Mouse (Mus musculus) NIH3T3 (cell line): ENCODE data around the gene Coro7.
A peak's percentile ranks its signal among the peaks of the same experiment; 100 is the strongest.

Experiments used
- DNase-seq: peaks from one replicate; pipeline ENCODE4 v3.0.0-alpha.2; 2012; ENCODE audit warnings: low read depth

The Coro7 gene

DNA sequence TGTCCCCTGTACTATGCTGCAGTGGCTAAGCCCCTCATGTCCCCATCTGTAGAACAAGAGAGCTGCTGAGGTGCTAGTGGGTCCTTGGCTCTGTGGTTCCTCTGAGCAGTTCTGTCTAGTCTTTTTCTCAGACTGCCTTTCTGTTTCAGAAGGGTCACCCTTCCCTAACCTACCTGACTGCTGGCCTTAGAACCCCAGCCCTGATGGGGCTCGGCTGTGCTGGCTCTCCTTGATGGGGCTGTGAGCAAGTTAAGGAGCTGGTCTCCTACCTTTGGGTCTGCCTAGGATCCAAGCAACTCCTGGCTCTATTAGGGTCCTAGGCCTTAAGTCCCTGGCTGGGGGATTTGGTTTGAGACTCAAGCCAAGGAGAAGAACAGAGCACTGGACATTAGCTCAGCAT lies 64.3 kb downstream of the Coro7 start:
- DNase-seq, result no peak

DNA sequence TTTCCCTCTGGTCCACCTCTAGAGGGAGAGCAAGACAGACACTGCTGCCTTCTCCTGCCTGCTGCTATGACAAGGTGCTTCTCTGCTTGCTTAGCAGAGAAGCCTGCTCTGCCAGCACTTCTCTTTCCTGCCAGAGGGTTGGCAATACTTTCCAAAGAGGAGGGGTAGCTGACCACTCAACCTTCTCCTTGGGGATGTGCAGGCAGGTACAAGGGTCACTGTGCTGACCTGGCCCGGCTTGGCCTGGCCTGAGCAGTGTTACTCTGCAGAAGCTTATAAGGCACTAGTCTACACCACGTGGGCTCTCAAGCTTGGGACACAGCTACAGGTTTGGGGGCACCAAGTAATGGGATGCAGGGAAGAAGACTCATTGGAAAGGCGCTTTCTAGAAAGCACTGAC lies 64.9 kb downstream of the Coro7 start:
- DNase-seq, result no peak

DNA sequence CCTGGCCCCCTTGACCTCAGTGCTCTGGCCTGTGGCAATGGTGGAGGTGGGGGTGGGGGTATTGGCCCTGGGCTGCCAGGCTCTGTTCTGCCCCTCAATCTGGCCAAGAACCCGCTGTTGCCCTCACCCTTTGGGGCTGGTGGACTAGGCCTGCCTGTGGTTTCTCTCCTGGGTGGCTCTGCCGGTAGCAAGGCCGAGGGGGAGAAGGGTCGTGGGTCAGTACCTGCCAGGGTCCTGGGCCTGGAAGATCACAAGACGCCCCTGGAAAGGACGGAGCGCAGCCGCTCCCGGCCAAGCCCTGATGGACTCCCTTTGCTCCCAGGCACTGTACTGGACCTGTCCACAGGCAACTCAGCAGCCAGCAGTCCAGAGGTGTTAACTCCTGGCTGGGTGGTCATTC lies 65.8 kb downstream of the Coro7 start:
- DNase-seq, result no peak

DNA sequence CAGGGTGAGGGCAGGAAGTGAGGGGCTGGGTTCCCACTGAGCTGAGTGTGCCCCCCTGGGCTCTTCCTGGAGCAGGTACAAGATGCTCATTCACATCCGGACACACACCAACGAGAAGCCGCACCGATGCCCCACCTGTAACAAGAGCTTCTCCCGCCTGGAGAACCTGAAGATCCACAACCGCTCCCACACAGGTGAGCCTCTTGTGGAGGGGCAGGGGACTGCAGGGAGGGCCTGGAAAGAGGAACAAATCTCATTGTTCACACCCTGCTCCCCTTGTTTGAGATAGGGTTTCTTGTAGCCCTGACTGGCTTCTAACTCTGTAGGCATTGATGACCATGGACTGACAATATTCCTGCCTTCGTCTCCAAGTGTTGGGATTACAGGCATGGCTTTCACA lies 67.9 kb downstream of the Coro7 start:
- DNase-seq, result no peak

DNA sequence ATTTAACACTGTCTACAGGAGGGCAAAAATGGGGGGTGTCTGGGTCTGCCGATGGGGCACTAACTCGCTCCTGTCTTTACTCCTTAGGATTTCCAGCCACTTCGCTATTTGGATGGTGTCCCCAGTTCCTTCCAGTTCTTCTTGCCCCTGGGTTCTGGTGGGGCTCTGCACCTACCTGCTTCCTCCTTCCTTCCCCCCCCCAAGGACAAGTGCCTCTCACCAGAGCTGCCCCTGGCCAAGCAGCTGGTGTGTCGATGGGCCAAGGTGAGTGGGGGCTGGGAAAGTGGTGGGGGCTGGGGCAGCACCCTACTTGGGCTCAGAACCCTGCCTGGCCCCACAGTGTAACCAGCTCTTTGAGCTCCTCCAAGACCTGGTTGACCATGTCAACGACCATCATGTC lies 68.4 kb downstream of the Coro7 start:
- DNase-seq, result no peak

DNA sequence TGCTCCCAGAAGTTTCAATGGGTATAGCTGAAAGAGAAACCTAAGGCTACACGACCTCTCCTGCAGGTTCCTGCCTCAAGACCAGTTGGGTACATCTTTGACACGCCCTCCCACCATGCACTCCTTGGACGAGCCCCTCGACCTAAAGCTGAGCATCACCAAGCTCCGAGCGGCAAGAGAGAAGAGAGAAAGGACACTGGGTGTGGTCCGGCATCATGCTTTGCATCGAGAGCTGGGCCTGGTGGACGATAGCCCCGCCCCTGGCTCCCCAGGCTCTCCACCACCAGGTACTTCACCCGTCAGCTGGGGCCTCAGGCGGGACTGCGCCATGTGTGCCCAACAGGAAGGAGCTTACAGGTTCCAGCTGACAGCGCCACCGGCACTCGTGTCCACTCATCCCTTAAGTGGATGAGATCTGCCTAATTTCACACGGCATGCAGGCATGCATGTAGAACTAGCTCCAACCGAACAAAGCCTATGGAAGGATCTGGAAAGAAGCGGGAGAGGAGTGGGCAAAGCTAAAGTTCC lies 71.0 kb downstream of the Coro7 start:
- no peak for DNase-seq

DNA sequence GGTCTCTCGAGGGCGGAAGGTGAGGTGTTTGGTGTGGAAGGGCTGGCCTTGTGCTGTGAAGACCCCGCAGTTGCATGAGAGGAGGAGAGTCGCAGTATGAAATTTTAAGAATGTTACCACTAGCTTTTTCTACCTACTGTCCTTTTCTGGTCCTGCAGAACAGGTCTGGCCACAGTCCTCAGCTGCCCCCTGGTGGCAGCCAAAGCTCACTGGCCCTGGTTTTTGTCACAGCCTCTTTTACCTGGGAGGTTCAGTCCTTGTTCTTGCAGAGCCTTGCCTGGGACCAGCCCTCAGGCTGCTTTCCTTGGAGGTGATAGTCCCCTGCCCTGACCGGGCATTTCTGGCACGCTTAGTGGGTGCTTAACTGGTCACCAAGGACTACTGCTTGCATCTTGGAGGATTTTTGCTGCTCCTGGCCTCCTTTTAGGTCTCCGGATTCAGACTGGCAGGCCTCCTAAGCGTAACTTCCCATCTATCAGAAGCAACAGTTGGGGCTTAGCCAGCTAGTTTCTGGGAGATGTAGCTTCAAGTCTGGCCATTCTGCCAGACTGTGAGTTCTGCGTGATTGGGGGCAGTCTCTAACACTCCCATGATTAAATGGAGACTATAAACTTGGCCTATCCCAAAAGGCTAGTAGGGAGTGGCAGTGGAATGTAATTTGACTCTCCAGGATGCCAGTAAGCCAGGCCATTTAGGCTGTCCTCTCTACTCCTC lies 71.6 kb downstream of the Coro7 start:
- DNase-seq, result peak; percentile 92

DNA sequence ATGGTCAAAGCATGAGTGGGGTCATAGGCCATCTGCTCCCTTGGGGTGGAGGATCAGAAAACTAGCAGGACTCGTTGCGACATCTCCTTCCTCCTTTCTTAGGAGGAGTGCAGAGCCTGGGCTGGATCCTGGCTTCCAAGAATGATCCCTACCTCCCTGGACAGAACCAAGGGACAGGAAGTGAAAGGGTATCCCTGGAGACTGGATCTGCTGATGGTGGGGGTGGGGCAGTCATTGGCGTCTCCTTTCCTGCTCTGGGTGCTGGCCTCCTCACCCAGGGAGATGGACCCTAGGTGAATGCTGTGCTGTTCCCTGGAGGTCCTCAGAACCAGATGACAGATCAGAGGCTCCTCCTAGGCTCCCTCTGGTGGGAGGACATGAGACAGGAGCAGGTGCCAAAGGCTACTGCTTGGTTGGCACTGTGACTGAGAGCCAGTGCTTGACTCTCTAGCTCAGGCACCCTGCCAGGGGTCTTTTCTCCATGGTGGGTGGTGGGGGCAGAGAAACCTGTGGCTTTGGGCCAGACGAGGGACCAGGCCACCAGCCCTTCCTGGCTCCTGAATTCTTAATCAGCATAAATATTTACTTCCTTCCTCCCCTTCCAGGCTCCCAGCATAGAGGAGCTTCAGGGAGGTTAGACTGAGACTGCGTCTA lies 73.0 kb downstream of the Coro7 start:
- peak; percentile 54 for DNase-seq

DNA sequence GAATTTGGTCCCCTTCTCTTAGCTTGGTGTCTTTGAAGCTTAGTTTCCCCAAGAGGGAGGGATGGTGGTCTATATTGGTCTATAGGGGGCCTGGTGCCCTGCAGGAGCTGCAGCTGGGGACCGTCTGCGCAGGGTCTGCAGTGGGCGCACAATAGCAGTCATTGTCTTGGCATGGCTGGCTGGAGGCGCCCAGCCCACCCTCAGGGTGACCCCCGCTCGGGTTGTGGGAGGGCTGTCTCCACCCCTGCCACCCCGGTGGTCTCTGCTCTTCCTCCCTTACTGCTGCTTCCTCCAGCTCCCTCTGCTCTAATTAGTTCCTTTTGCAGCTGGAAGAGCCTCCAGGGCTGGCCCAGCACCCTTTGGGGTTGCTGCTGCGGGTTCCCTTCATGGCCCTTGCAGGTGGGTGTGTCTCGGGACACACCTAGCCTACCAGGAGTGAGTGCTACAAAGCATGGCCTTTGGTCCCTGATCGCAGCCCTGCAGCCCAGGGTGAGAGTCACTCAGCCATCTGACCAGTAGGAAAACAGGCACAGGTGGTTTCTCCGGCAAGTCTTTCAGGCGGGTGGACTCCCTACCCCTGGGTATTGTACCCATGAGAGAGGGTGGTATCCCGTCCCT lies 74.0 kb downstream of the Coro7 start:
- no peak for DNase-seq

DNA sequence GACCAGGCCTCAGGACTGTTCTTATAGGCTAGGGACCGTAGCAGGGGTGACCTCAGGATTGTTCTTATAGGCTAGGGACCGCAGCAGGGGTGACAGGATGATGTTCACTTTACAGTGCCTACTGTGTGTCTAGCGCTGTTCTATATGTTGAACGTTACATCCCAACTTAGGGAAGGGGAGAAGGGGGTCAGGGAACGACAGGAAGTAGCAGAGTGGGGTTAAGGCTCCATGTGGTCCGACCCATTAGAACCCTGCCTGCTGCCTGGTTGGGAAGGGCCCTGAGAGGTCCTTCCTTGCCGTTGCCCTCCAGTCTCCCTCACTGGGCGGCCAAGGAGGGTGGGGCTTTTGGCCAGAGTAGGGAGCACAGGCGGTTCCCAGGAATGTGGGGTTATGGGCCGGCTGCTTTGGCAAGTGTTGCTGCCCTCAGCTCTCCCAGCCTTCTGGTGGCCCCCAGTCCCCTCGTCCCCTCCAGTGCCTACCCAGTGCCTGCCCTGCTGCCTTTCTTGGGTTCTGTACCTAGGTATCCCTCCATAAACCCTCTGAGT lies 75.2 kb downstream of the Coro7 start:
- no peak for DNase-seq

DNA sequence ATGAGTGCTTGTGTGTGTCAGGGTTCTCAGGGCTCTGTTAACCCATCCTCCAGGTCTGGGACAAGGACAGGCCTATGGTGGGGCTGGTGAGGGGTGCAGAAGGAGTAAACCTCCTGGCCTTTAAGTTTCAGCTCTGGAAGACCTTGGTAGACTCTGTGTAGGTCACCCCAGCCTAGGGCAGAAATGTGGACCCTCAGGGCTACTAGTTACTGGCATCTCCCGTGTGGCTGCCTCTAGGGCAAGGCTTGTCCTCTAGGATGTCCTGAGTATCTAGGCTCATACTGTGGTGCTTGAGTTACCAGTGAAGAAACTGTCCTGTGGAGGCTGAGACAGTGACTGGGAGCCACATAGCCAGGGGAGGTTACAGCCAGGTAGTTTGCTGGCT lies 76.1 kb downstream of the Coro7 start:
- DNase-seq, result no peak

DNA sequence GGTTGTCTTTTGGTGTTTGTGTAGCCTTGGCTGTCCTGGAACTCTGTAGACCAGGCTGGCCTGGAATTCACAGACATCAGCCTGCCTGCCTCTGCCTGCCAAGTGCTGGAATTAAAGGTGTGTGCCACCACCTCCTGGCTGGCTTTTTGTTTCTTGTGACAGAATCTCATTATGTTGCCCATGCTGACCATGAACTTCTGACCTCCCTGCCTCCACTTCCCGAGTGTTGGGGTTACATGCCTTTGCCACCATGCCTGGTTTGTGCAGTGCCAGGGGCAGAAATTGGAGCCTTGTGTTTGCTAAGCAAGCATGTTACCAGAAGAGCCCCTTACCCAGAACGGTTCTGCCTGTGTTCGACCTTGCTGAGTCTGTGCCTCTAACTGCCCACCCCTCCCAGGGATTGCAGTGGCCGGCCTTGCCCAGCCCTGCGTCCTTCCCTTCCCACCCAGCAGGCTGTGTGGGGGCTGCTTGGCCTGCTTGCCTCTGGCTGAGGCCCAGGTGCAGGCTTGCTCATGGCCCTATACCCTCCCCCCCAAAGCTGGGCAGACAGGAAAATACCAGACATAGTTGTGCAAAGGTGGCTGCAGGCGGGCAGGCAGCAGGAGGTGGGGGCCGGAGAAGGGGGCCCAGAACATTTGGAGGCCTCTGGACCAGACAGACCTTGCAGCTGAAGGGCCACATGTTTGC lies 76.7 kb downstream of the Coro7 start:
- no peak for DNase-seq

DNA sequence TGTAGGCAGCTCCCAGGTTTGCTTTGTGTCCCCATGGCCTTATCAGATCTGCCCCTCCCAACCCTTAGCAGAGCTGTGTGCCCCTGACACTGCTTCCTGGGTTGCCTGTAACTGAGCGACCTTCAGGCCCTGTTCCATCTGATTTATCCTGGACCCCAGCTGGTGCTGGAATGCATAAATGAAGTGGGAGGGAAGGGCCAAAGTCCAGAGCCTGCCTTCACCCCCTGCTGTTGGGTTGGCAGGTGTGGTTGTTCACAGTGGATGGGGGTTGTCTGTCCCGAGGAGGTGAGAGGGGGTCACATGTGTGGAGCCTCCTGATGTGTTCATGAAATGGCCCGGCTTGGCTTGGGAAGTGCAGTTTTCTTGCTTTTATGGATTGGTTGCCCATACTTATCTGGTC lies 77.4 kb downstream of the Coro7 start:
- DNase-seq, result no peak

DNA sequence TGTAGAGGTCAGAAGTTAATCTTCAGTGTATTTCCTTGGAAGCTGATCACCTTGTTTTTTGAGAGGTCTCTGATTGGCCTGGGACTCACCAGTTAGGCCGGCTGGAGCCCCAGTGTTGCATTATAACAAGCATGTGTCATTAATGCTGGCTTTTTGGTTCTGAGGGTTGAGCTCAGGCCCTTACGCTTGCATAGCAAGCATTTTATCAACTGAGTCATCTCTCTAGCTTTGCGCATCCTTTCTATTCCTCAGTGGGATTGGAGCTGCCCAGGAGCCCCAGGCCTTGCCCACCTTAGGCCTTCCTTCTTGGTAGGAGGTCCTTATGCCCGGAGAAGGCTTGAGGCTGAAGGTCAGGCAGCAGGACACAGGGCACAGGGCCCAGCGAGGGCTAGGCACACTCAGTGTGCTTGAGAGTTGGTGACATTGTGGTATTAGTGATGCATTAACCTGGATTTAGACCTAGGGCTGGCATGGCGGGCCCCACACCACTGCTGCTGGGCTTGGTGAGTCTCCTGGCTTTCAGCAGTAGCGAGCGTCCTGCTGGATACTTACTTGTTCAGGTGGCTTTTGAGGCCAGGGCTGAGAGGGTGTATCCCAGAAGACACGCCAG lies 78.8 kb downstream of the Coro7 start:
- peak; percentile 50 for DNase-seq

DNA sequence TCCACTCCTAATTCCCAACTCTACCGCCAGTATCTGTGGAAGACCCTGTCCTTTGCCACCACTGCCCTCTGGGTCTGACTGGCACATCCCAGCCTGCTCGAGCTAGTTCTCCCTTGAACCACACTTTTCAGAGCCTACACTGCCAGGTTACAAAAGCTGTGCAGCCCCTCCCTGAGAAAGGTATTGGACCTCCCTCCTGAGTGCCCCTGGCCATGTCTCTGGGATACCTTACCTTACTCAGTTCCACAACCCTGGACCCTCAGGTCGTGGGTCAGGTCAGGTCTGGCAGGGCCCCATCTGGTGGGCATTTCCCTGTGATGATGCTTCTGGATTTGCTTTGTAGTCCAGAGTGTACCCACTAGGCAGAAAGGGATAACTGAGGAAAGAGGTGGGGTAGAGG lies 80.0 kb downstream of the Coro7 start:
- no peak for DNase-seq

DNA sequence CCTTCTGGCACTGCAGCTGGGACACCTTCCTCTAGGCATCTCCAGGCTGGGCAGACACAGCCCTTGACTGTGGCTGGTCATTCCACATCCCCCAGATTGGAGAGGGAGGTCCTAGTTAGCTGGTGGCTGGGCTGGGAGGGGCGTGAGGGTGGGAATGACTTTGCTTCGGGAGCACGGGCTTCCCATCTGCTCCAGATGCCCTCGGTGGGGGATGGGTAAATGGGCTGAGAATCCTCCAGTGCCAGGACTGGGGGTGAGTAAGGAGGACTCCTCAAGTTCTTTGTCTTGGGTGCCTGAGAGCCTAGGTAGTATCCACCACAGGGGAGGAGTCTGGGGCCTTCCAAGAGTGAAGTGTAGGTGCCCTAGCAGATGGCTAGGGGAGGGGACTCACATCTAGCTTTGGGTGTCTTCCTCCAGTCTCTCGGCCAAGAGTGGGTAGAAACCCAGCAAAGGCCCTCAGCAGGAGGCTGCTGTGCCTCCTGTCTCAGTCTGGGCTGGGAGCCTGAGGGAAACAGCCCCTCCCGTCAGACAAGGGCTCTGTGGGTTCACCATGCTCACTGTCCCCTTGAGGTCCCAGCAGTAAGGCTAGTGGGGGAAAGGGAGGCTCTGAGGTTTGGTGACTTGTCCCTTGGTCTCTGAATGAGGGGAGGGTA lies 80.6 kb downstream of the Coro7 start:
- DNase-seq, result no peak

DNA sequence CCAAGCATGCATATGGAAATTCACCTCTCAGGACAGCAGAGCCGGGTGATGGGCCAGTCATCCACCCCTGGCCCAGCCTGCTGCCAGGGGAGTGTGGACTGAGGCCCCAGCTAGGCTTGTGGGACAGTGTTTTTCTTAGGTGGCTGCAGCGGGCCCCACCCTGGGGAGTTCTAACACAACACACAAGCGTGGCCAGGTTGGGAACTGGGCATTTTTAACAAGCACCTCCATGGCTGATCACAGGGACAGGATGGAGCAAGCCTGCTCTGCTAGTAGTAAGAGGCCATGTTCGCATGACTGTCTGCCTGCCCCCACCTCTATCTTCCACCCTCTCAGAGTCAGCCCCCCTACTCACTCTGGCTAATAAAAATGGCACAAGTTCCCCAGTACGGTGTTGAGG lies 81.5 kb downstream of the Coro7 start:
- no peak for DNase-seq

DNA sequence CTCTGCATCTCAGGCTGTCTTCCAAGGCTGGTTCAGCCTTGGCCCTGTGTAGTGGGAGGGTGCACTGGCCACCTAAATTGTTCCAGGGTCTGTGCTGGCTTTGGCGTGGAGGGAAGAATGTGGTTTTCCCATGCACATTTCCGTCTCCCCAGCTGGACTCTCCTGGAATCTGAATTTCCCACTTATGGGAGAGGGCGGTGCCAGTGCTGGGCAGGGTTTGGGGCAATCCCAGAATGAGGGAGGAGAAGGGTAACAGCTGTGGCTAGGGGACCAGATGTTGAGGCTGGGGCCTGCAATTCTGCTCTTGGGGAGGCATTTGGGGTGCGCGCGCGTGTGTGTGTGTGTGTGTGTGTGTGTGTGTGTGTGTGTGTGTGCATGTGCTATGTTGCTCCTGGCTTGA lies 82.3 kb downstream of the Coro7 start:
- peak; percentile 70 for DNase-seq

DNA sequence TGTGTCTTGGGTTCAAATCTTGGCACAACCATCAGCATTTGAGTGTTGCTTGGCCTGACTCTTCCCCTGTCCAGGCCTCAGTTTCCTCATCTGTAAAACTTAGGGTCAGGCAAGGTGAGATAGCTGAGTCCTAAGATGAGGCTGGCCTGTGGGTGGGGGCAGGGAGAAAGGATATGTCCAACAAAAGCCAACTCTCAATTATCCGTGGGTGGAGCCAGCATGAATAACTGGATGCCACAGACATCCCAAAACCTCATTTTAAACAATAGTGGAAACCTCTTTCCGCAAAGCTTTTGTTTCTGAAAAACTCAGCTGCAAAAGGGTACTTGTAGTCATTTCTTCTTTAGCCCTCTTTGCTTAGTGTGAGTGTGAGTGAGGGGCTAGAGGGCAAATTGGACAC lies 82.7 kb downstream of the Coro7 start:
- peak; percentile 52 for DNase-seq

DNA sequence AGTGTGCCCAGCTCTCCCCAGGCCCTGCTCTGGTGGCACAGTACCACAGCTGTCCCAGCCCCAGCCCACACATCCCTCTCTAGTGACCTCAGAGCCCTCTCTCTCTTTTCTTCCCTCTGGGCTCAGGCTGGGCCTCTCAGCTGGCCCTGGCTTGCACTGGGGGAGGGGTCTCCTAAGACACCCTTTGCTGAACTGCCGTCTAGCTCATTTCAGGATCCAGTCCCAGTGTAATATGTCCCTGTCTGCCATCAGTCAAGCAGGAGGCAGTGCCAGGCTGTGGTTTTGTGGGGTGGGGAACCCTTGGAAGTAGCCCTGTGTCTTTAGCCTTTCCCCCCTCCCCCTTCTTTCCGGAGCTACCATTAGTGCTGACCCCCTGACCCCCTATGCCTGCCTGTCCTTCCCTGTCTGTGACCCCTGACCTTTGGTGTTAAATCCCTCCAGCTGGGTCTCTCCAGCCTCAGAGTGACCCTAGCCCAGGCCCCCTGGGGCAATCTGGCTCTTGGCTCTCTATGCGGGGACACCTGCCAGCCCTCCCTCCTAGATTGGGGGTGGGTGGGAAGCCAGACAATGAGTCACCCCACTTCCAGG lies 83.3 kb downstream of the Coro7 start:
- DNase-seq, result peak; percentile 34

DNA sequence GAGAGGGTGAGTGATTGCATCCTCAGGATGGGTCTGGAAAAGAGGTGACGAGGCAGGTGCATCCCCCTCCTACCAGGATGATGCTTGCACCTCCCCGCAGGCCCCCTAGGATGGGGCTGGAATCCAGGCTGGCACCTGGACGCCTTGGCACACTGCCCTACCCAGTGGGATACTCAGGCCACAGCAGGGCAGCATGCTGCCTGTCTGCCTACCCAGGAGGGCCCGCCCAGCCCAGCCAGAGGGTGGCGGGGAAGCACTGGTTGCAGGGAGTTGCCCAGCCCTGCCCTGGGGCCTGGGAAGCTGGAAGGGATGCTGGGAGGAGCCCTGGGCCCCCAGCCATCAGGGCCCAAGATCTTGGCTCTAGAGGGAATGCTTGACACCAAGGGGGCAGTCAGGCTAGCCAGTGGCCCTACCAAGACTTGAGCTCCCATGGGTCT lies 84.0 kb downstream of the Coro7 start:
- DNase-seq, result peak; percentile 76
